In the genomic region with DNA sequence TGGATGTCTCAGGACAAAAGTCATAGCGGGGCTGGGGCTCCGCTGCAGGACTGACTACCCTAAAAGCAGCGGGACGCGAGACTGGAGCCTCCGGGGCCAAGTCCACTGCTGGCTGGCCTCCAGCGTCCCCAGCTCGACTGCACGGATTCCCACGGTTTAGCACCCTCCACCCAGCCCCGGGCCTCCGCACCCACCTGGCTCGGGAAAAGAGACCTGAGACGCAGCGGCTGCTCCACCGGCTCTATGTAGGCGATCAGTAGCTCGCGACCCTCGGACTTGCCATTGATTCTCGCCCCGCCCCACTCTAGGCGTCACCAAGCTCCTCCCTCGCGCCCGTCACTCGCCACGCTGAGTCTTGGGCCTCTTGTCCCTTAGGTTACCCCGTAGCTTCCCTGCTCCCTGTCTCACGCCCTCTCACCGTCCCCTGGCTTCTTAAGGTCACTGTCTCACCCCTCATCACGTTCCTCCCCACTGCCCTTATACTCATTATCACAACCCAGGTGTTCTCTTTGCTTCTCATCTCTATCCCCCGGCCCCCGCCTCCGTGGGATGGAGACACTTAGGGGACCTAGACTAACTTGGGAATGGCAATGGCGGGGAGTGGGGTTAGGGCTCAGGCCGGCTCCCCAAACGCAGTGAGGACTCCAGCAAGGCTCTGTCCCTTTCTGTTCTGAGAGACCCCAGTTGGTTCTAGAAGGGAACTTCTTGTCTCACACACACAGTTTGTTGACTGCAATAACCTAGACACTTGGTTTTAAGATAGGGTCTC, we compare ENCODE assay signal across 8 mouse cellular contexts. TPM values are rescaled to one million over a fixed set of nuclear protein-coding genes. Genes with fewer than 3 reads are reported as not detected.
A peak's percentile ranks its signal among the peaks of the same experiment; 100 is the strongest.
DNase-seq lines count a peak whose midpoint lies in the region; ATAC-seq and TF ChIP-seq lines count a peak whose summit lies in the region.

No protein-coding gene starts in this region.

- H3K27me3 ChIP-seq in heart, embryonic 11.5 days (ENCODE audit: control insufficient read depth, insufficient read depth, low read length): no peaks in the 10 kb centered on the region
- no peaks in the 10 kb centered on the region for H3K27me3 ChIP-seq in kidney, embryonic 16.5 days (ENCODE audit: insufficient read depth, low read length)
- H3K27me3 ChIP-seq in liver, adult 2 months (ENCODE audit: control insufficient read depth, insufficient read depth, low read length): no peaks in the 10 kb centered on the region

- H3K79me2 ChIP-seq in liver, adult 2 months (ENCODE audit: control insufficient read depth, insufficient read depth, low read length): peaks cover 9% of the 10 kb centered on the region; the same call in 1 of the 2 replicates

- H3K4me1 ChIP-seq in heart, embryonic 11.5 days (ENCODE audit: control insufficient read depth, insufficient read depth, low read length): peaks cover 4% of the 10 kb centered on the region; the same call in 1 of the 2 replicates
- peaks cover 20% of the 10 kb centered on the region; the same call in 1 of the 2 replicates for H3K4me1 ChIP-seq in kidney, embryonic 16.5 days (ENCODE audit: insufficient read depth, low read length)
- H3K4me1 ChIP-seq in liver, adult 2 months (ENCODE audit: control insufficient read depth, insufficient read depth, low read length): peaks cover 30% of the 10 kb centered on the region

- peaks cover 8% of the 10 kb centered on the region; the same call in 1 of the 2 replicates for H3K36me3 ChIP-seq in heart, embryonic 11.5 days (ENCODE audit: control insufficient read depth, insufficient read depth, low read length)
- H3K36me3 ChIP-seq in kidney, embryonic 16.5 days (ENCODE audit: insufficient read depth, low read length): peaks cover 16% of the 10 kb centered on the region
- no peaks in the 10 kb centered on the region; the same call in 1 of the 2 replicates for H3K36me3 ChIP-seq in liver, adult 2 months (ENCODE audit: control insufficient read depth, insufficient read depth, low read length)

- peak; percentile 96 for ATAC-seq in erythroblast, adult 5-6 weeks (replicated peaks; ENCODE audit: low FRiP score, poor library complexity, severe bottlenecking)
- ATAC-seq in heart, embryonic 11.5 days (replicated peaks; ENCODE audit: insufficient number of reproducible peaks, low FRiP score, low TSS enrichment): peak; percentile 91
- peak; percentile 94 for ATAC-seq in kidney, embryonic 16.5 days (ENCODE audit: low FRiP score, low TSS enrichment)
- ATAC-seq in monocyte, adult 5-6 weeks (replicated peaks; ENCODE audit: insufficient number of reproducible peaks, low FRiP score, low TSS enrichment, poor library complexity, severe bottlenecking): peak; percentile 91

- WGBS in heart, embryonic 11.5 days (ENCODE audit: insufficient replicate concordance): 2% methylated on average over 38 of the region's 38 CpGs
- WGBS in kidney, embryonic 16.5 days: 1% methylated on average over 38 of the region's 38 CpGs
- 1% methylated on average over 38 of the region's 38 CpGs for WGBS in liver, adult 2 months

- DNase-seq in CD4-positive helper T cell, adult 2 months (ENCODE audit: low read depth, low spot score): peak; percentile 75
- peak; percentile 96 for DNase-seq in brain, embryonic 14.5 days (ENCODE audit: low read depth)
- peak; percentile 94 for DNase-seq in liver, adult 2 months (ENCODE audit: extremely low read depth, low read depth, low spot score)
- DNase-seq in spleen, postnatal 36 days (ENCODE audit: low spot score in 2 of 2): peak; percentile 85 to 86

- TF ChIP-seq POLR2A in brain, embryonic 14.5 days (IDR thresholded peaks at IDR 0.05; ENCODE audit: borderline replicate concordance, extremely low read depth, insufficient read depth, insufficient read length, poor library complexity, severe bottlenecking): peak; percentile 53; the same call in 1 of the 2 replicates
- peak; percentile 77 for TF ChIP-seq POLR2A in liver, adult 2 months (IDR thresholded peaks at IDR 0.05; ENCODE audit: extremely low read depth, insufficient read depth, low read length)

- 0 out of 2 replicates have a peak overlapping the region, but pooled peaks have one; percentile 29 for H3K27ac ChIP-seq in heart, embryonic 11.5 days (ENCODE audit: low read depth, low read length)
- H3K27ac ChIP-seq in kidney, embryonic 16.5 days (ENCODE audit: low read length): peak overlapping the region; percentile 84
- H3K27ac ChIP-seq in liver, adult 2 months (replicated peaks; ENCODE audit: insufficient read depth, low read depth, low read length): peak overlapping the region; percentile 89

- peak overlapping the region; percentile 87 for H3K9ac ChIP-seq in heart, embryonic 11.5 days (ENCODE audit: low read depth, low read length)
- H3K9ac ChIP-seq in kidney, embryonic 16.5 days (replicated peaks; ENCODE audit: low read length): peak overlapping the region; percentile 84
- H3K9ac ChIP-seq in liver, adult 2 months (ENCODE audit: low read depth, low read length): peak overlapping the region; percentile 86

- H3K9me3 ChIP-seq in heart, embryonic 11.5 days (replicated peaks; ENCODE audit: control insufficient read depth, low read length): no peaks in the 10 kb centered on the region
- H3K9me3 ChIP-seq in kidney, embryonic 16.5 days (ENCODE audit: low read length): no peaks in the 10 kb centered on the region

- TF ChIP-seq CTCF in brain, embryonic 14.5 days (IDR thresholded peaks at IDR 0.05; ENCODE audit: borderline replicate concordance, extremely low read depth, insufficient read depth, insufficient read length): no peak
- no peak for TF ChIP-seq CTCF in liver, adult 2 months (IDR thresholded peaks at IDR 0.05; ENCODE audit: low read depth, low read length)

- H3K4me2 ChIP-seq in heart, embryonic 11.5 days: peak overlapping the region; percentile 90
- peak overlapping the region; percentile 68 for H3K4me2 ChIP-seq in kidney, embryonic 16.5 days (replicated peaks; ENCODE audit: low read depth, low read length)

- peak overlapping the region; percentile 84 for H3K4me3 ChIP-seq in heart, embryonic 11.5 days (ENCODE audit: low read depth, low read length)
- H3K4me3 ChIP-seq in kidney, embryonic 16.5 days (ENCODE audit: low read length): peak overlapping the region; percentile 84
- peak overlapping the region; percentile 85 for H3K4me3 ChIP-seq in liver, adult 2 months (ENCODE audit: insufficient read depth, low read depth, low read length)

RNA-seq across cellular contexts. Expression of a gene that starts 1.1 kb away (rescaled TPM):
- polyA plus RNA-seq in brain, embryonic 14.5 days (2012; rRNA removed): 6.9 and 8.8 TPM in 2 replicates
- total RNA-seq in erythroblast, adult 5-6 weeks (2015; ENCODE audit: low replicate concordance): not detected in 2 replicates
- total RNA-seq in erythroblast, adult 5-6 weeks (2017; ENCODE audit: low replicate concordance): 1.0 TPM in 1 of 2 replicates, not detected in the other
- polyA plus RNA-seq in heart, embryonic 11.5 days (2014; fragmentation: Nextera tagmentation; extraction: Ambion mirVana): 6.7 and 11.4 TPM in 2 replicates
- 17.3 and 20.6 TPM in 2 replicates for polyA plus RNA-seq in kidney, embryonic 16.5 days (2015; fragmentation: Nextera tagmentation; extraction: Ambion mirVana)
- 14.0 and 14.9 TPM in 2 replicates for total RNA-seq in liver, adult 2 months (2014; rRNA removed)
- polyA plus RNA-seq in liver, adult 2 months (2012; rRNA removed): 61.4 and 73.7 TPM in 2 replicates
- 0.57 to 2.3 TPM (median 0.97 TPM) in 3 replicates for total RNA-seq in monocyte, adult 5-6 weeks (2017)

RNA-seq across cellular contexts. Expression of a gene that starts 17.6 kb away (rescaled TPM):
- polyA plus RNA-seq in brain, embryonic 14.5 days (2012; rRNA removed): 47.2 and 50.2 TPM in 2 replicates
- 105 and 125 TPM in 2 replicates for total RNA-seq in erythroblast, adult 5-6 weeks (2015; ENCODE audit: low replicate concordance)
- 81.9 and 128 TPM in 2 replicates for total RNA-seq in erythroblast, adult 5-6 weeks (2017; ENCODE audit: low replicate concordance)
- polyA plus RNA-seq in heart, embryonic 11.5 days (2014; fragmentation: Nextera tagmentation; extraction: Ambion mirVana): 117 and 140 TPM in 2 replicates
- 108 and 113 TPM in 2 replicates for polyA plus RNA-seq in kidney, embryonic 16.5 days (2015; fragmentation: Nextera tagmentation; extraction: Ambion mirVana)
- total RNA-seq in liver, adult 2 months (2014; rRNA removed): 114 and 123 TPM in 2 replicates
- polyA plus RNA-seq in liver, adult 2 months (2012; rRNA removed): 328 and 437 TPM in 2 replicates
- 5.4 to 10.0 TPM (median 5.6 TPM) in 3 replicates for total RNA-seq in monocyte, adult 5-6 weeks (2017)

RNA-seq across cellular contexts. Expression of a gene that starts 22.3 kb away (rescaled TPM):
- 0.72 TPM in 2 replicates for polyA plus RNA-seq in brain, embryonic 14.5 days (2012; rRNA removed)
- not detected in 2 replicates for total RNA-seq in erythroblast, adult 5-6 weeks (2015; ENCODE audit: low replicate concordance)
- not detected in 2 replicates for total RNA-seq in erythroblast, adult 5-6 weeks (2017; ENCODE audit: low replicate concordance)
- 0.52 and 0.83 TPM in 2 replicates for polyA plus RNA-seq in heart, embryonic 11.5 days (2014; fragmentation: Nextera tagmentation; extraction: Ambion mirVana)
- polyA plus RNA-seq in kidney, embryonic 16.5 days (2015; fragmentation: Nextera tagmentation; extraction: Ambion mirVana): 25.9 and 28.3 TPM in 2 replicates
- total RNA-seq in liver, adult 2 months (2014; rRNA removed): 0.09 TPM in 1 of 2 replicates, not detected in the other
- 0.19 and 0.26 TPM in 2 replicates for polyA plus RNA-seq in liver, adult 2 months (2012; rRNA removed)
- total RNA-seq in monocyte, adult 5-6 weeks (2017): 3.1 to 11.8 TPM (median 8.4 TPM) in 3 replicates

RNA-seq across cellular contexts. Expression of a gene that starts 22.7 kb away (rescaled TPM):
- polyA plus RNA-seq in brain, embryonic 14.5 days (2012; rRNA removed): 46.1 and 47.9 TPM in 2 replicates
- total RNA-seq in erythroblast, adult 5-6 weeks (2015; ENCODE audit: low replicate concordance): 21.3 and 30.7 TPM in 2 replicates
- 14.1 and 17.3 TPM in 2 replicates for total RNA-seq in erythroblast, adult 5-6 weeks (2017; ENCODE audit: low replicate concordance)
- polyA plus RNA-seq in heart, embryonic 11.5 days (2014; fragmentation: Nextera tagmentation; extraction: Ambion mirVana): 59.4 and 64.1 TPM in 2 replicates
- polyA plus RNA-seq in kidney, embryonic 16.5 days (2015; fragmentation: Nextera tagmentation; extraction: Ambion mirVana): 97.0 and 102 TPM in 2 replicates
- 11.7 and 13.4 TPM in 2 replicates for total RNA-seq in liver, adult 2 months (2014; rRNA removed)
- polyA plus RNA-seq in liver, adult 2 months (2012; rRNA removed): 9.1 and 9.3 TPM in 2 replicates
- total RNA-seq in monocyte, adult 5-6 weeks (2017): 17.8 to 18.8 TPM (median 18.0 TPM) in 3 replicates

RNA-seq across cellular contexts. Expression of a gene that starts 23.0 kb away (rescaled TPM):
- 0.77 and 1.0 TPM in 2 replicates for polyA plus RNA-seq in brain, embryonic 14.5 days (2012; rRNA removed)
- not detected in 2 replicates for total RNA-seq in erythroblast, adult 5-6 weeks (2015; ENCODE audit: low replicate concordance)
- not detected in 2 replicates for total RNA-seq in erythroblast, adult 5-6 weeks (2017; ENCODE audit: low replicate concordance)
- 0.34 and 0.87 TPM in 2 replicates for polyA plus RNA-seq in heart, embryonic 11.5 days (2014; fragmentation: Nextera tagmentation; extraction: Ambion mirVana)
- 0.49 and 0.67 TPM in 2 replicates for polyA plus RNA-seq in kidney, embryonic 16.5 days (2015; fragmentation: Nextera tagmentation; extraction: Ambion mirVana)
- not detected in 2 replicates for total RNA-seq in liver, adult 2 months (2014; rRNA removed)
- polyA plus RNA-seq in liver, adult 2 months (2012; rRNA removed): not detected in 2 replicates
- 0.19 TPM in 1 of 3 replicates, not detected in the others for total RNA-seq in monocyte, adult 5-6 weeks (2017)

Comparison
In these comparisons a context has a peak if more than half of its experiments do, and no peak if none do; other contexts are left out.
1. Peak in every context shown above with its lines: DNase-seq, ATAC-seq, H3K4me3 ChIP-seq and H3K27ac ChIP-seq.
2. H3K27ac ChIP-seq: peak in every context shown above with its lines; median percentile 89 in liver, adult 2 months; 84 in kidney, embryonic 16.5 days; 29 in heart, embryonic 11.5 days.
3. RNA of a gene that starts 22.3 kb away (polyA plus RNA-seq): 25.9 to 28.3 TPM in kidney, embryonic 16.5 days; 0.52 to 0.83 TPM in heart, embryonic 11.5 days, 0.72 TPM in brain, embryonic 14.5 days and 0.19 to 0.26 TPM in liver, adult 2 months; every median in the first group is over 10 times any median in the second.